Mouse (Mus musculus) lung, adult 18-20 months (tissue): Measurements from ENCODE around the gene Plin3.
"Not testable (repeated sequence)": the region's sequence is repeated elsewhere in the genome, so short reads cannot be mapped to it uniquely, and the experiment has no call there.

Experiments
- DNase-seq, 2 experiments: peaks; one replicate each; pipeline ENCODE4 v3.0.0; 2022; ENCODE audit warnings: mixed read lengths in 2 of 2

The Plin3 gene

DNA sequence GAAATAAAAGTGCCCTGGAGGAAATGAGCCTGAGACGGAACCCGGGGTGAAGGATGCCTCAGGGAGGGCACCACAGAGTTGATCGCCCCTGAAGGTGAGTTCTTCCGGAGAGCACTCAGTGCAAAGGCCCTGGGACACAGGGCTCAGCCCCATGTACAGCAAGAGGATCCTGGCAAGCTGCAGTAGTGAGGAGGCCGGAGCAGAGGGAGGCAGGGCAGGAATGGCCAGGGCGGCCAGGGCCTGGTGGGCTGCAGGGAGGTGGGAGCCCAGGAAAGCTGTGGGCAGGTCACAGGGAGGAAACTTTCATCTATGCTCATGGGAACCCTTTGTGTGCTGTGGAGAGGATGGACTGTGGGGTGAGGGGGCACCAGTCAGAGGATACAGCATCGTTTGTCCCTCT, 19.2 kb downstream of the Plin3 start:
- no peak for DNase-seq

DNA sequence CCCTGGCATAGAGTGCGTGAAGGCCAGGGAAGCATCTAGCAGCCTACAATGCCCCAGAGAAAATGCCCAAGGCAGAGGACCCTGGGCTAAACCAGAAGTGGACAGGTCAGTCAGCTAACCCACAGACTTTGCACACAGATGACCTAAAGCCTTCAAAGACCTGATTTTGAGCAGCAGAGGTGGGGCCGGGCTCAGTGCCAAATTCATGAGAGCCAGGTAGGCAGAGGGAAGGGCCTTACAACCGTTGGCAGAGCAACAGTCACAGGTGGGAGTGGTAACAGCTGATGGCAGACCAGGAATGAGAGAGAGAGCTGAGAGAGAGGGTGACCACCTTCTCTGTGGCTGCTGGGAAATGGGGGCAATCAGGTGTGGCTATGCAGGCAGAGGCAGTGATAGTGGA, 20.0 kb downstream of the Plin3 start:
- peak; percentile 73 to 79 for DNase-seq

DNA sequence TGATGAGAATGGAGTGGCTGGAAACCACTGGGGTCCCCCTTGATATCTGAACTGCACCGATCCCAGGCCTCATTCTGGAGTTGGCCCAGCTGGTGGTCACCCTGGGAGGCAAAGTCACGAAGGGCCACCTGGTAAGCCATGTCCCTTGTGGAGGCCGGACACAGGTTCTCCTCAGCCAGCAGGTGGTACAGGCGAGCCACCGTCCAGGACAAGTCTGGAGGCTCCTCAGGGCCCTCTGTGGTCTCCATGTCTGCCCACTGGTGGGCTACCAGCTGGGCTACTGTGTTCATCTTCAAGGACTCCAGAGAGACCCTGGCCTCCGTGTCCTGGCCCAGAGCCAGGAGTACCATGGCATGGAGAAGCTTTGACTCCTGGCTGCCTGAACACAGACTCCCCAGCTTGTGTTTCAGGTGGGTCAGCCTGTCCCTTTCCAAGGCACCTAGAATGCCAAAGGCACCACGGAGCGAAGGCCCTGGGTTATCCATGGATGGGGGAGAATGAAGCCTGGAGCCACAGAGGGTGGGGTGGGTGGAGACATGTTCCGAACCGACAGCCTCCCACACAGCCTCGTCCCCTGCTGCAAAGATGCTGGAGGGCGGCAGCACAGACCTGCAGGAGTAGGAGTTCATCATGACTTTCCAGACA, 20.9 kb downstream of the Plin3 start:
- DNase-seq, result no peak

DNA sequence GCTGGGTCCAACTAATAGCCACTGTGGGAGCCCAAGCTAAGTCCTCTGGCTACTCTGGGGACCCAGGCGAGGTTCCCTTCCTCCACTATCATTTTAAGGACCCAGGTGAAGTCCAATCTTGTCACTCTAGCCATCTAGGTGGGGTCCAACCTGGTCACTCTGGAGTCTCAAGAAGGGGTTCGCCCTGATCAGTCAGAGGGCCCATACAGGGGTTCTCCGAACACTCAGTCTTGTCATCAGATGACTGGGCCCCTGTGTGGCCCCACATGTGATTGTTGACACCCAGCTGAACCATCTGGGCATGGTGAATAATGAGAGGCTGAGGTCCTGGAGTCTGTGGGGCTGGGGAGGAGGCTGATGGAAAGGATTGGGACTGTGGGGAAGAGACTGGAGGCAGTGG, 22.9 kb downstream of the Plin3 start:
- no peak for DNase-seq

DNA sequence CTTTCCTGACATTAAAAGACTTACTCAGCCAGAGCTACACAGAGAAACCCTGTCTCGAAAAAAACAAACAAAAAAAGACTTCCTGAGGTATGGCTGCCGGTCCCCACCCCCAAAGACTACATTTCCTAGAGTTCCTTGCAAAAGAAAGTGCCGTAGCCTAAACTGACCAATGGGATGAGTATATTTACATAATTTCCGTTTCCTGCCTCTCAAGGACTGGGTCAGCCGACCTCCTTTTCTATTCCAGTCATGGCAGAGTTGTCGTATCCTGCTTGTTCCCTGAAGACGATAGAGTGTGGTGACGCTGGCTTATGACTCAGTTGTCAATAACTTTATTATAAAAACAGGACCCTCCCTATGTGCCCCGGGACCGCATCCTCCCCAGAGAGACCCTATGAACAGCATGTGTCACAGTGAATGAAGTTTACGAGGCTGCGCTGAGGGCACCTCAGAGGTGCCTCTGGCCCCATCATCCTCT, 23.5 kb downstream of the Plin3 start:
- DNase-seq, result peak; percentile 75 to 84

DNA sequence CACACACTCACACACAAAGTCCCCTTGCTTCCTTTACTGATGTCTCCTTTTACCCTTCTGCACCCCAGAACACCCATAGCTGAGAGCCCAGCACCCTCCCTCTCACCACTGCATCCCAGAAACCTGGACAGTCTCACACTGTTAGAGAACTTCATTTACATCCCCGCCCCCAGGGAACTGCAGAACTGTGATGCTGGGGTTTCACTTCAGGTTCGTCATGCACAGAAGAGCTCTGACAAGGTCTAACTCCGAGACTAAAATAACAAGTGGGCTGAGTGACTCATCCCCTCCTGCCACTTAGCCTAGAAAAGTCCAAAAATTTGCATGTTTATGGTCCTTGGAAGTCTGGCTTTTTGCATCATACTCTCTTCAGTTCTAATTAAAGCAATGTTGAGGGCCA, 26.4 kb downstream of the Plin3 start:
- no peak for DNase-seq

DNA sequence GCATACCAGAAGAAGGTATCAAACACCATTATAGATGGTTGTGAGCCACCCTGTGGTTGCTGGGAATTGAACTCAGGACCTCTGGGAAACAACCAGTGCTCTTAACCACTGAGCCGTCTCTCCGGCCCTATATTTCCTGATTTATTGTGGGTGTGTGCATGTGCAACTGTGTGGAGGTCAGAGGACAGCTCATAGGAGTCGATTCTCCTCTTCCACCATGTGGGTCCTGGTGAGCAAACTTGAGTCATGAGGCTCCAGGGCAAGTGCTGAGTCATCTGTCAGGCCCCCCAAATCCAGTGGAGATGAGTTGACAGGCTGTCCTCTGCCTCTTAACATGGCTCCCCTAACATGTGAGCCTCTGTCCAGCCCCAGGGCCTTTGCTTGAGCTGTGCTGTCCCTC, 26.8 kb downstream of the Plin3 start:
- no peak for DNase-seq

DNA sequence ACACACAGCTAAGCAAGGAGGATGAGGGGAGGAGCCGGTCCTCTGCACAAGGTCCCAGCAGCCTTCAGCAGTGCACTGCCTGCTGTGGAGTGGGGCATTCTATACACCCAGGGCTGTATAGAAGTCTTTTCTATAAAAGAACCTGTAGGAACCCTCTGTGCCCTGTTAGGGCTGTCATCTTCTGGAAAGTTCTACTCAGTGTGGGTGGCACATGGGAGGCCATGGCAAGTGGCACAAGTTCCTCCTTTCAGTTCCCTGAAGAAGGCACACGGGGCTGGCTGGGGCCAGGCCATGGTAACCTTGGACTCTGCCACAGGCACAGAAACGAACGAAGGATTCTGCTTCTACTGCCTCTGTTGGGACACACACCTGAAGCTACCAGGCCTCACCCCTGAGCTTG, 27.7 kb downstream of the Plin3 start:
- no peak for DNase-seq

DNA sequence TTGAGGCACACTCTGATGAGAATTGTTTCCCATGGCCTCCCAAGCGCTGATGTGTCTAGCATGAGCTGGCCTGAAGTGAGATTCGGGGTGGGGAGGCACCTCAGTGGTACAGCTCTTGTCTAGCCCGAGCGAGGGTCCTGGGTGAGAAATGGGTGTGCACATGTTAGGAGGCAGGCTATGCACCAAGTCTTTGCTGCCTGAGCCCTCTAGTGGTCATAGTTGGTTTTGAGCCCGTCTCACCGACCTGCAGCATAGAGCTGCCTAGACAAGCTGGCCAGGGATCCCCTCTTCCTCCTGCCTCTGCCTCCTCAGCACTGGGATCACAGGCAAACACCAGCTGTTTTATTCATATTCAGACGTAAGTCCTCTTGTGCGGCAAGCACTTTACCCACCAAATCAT, 28.7 kb downstream of the Plin3 start:
- peak; percentile 79 to 81 for DNase-seq

DNA sequence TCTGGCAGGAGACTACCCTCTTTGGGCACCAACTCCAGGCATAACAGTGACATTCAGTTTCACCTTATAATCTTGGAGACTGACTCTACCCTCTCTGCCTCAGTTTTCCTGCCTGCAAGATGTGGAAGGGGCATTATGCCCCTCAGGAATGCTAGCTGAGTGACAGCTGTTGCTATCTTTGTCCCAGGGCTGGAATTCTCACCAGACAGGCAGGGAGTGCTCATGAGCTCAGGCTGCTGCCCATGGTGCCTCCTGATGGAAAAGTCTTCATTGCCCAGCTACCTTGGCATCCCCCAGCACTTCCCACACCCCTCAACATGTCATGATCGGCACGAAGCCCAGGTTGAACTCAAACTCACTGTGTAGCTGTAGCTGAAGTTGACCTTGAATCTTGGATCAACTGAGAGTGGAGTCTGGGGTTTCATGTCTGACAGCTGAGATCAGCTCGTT, 30.0 kb downstream of the Plin3 start:
- no peak for DNase-seq

DNA sequence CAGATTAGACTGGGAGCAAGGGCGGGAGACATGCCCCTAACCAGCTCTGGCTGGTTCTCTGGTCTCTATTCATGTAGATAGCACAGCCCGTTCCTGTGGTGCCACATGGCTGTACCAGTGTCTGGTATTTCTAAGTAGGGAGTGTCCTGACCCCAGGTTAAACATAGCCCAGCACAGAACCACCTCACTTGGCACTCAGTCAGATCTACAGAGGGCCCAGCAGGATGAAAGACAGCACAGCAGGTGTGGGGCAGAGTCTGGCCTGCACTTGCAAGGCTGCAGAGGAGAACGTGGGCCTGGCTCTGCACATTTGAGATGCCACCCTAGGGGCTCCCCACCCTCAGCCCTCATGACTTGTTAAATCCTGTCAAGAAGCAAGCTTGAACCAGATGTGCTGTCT, 31.5 kb downstream of the Plin3 start:
- DNase-seq, result peak in 1 of 2 experiments; percentile 42

DNA sequence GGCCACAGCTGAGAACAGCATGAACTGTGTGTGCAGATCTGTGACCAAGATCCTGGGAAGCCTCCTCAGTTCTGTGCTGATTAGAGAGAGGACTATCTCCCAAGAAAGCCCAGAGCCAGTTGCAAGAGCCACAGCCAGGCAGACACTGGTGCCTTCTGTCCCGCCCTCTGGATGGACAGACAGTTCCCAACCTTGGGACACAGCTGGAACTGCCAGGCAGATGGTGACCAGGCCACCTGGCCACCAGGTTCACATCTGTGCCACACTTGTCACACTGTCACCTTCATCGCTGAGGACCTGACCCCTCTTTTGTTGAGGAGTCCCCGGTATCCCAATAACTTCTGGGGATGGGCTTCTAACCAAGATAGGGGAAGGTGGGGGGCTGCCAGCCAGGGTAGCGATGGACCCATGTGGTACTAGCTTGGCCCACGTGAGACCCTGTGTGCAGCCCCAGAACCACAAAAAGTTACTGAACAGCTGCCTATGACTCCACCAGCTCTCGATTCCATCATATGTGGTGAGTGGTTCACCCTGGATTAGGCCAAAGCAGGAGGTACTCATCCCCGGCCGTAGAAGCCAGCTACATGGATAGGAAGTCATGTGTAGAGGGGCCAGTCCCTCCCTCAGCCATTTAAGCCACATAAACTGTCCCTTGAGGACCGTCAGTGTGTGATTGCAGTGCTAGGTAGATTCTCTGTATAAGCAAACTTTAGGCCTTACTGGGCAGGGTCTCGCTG, 33.2 kb downstream of the Plin3 start:
- no peak for DNase-seq

DNA sequence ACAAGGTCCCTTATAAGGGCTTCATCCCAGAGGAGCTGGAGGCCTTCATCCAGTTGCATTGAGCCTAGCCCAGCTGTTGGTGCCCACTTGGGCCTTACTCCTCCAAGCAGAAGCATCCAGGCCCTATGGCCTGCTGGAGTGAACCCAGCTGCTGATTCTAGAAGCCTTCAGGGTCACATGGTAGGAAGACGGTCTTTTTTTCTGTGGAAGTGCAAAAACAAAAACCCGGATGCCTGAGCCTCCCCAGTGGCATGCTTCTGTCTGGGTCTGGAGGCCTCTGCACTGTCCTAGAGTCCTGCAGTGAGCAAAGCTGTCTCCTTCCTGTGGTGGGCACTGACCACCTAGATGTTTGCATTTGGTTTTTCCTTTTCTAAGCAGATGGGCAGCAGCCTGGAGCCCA, 33.9 kb downstream of the Plin3 start:
- DNase-seq, result not testable (repeated sequence)

DNA sequence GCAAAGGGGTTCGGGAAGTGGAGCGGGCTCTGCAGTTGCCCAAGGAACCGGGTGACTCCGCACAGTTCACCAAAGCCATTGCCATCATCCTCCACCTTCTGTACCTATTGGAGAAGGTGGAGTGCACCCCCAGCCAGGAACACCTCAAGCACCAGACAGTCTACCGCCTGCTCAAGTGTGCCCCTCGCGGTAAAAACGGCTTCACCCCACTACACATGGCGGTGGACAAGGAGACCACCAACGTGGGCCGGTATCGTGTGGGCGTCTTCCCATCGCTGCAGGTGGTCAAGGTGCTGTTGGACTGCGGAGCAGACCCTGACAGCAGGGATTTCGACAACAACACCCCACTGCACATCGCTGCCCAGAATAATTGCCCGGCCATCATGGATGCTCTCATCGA, 34.4 kb downstream of the Plin3 start:
- not testable (repeated sequence) for DNase-seq

DNA sequence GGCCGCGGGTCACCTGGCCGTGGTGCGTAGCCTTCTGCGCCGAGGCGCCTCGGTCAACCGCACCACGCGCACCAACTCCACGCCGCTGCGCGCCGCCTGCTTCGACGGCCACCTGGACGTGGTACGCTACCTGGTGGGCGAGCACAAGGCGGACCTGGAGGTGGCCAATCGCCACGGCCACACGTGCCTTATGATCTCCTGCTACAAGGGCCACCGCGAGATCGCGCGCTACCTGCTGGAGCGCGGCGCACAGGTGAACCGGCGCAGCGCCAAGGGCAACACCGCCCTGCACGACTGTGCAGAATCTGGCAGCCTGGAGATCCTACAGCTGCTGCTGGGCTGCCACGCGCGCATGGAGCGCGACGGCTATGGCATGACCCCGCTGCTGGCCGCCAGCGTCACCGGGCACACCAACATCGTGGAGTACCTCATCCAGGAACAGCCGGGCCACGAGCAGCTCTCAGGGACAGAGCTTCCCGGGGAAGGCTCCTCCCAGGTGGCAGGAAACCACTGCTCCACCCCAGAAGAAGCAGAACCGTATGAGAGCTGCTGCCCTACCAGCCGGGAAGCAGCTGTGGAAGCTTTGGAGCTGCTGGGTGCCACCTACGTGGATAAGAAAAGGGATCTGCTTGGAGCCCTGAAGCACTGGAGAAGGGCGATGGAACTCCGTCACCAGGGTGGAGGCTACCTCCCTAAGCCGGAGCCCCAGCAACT, 35.3 kb downstream of the Plin3 start:
- DNase-seq, result peak in 1 of 2 experiments; percentile 47

DNA sequence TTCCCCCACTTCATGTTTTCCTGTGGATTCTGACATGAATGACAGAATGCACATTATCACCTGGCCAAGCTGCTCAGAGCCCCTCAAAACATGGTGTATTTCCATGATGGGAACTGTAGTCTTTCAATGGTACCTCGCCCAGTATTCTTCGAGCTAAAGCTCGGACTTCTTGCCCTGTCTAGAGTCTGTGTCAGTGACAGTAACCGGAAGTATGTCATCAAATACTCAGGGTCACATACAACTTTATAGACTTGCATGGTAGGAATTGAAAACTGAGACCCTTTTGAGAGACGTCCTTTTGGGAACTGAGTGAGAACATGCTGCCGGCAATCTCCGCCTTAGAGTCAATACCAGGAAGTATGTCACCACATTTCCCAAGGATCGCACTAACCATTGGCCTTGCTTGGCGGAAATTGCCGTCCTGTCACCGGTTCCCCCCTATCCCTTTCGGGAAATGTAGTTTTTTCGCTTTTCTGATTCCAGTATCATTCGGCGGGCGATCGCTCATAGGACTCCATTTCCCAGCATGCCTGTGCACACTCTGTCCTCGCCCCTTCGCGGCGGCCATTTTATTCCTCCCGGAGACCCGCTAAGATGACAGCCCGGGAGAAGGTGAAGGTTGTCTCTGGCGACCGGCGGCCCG, 36.3 kb downstream of the Plin3 start, which contains the start of gene Fem1a:
Gene Fem1a, plus strand, starts transcription at position 572 of the 643 bp plus-strand sequence.
- peak; percentile 97 for DNase-seq

DNA sequence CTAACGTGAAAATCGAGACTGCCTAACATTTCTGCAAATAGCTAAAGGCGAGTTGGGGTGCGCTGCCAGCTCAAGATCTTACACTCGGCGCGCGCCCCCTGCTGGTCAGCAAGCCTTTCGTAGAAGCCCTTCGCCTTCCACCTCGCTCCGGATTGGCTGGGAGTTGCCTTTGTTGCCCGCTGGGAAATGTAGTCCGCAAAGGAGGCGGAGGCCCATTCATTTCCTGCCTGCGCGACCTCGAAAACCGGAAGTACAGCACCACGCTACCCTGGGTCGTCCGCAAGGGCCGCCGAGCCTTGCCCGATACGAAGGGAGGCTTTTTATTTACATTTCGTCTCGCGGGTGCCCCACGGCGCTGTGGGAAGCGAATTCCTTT, 36.8 kb downstream of the Plin3 start:
- peak; percentile 98 to 99 for DNase-seq

DNA sequence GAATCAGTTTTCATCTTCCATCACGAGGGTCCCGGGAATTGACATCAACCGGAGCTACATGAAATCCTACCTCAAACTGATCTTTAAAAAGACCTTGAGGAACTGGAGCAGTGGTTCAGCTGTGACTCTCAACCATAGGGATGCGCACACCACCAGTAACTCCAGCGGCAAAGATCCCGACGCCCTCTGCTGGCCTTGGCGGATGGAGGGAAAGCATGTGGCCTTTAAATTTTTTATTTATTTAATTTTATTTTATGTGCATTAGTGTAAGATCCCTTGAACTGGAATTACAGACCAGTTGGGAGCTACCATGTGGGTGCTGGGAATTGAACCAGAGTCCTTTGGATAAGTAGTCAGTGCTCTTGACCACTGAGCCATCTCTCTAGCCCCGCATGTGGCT, 37.2 kb downstream of the Plin3 start:
- DNase-seq, result no peak

DNA sequence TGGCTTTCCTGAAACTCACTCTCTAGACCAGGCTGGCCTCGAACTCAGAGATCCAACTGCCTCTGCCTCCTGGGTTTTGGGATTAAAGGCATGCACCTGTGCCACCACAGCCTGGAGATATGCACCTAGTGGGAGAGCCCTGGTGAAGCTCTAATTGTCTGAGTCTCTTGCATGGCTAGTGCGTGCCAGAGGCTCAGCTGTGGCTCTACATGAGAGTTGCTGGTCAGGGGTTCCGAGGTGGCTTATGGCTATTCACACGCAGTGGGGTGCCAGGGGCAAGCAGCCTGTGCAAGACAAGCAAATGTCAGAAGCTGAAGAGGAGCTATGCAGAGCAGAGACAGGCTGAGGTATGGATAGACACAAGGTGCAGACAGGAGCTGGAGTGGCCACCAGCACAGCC, 38.0 kb downstream of the Plin3 start:
- DNase-seq, result no peak

DNA sequence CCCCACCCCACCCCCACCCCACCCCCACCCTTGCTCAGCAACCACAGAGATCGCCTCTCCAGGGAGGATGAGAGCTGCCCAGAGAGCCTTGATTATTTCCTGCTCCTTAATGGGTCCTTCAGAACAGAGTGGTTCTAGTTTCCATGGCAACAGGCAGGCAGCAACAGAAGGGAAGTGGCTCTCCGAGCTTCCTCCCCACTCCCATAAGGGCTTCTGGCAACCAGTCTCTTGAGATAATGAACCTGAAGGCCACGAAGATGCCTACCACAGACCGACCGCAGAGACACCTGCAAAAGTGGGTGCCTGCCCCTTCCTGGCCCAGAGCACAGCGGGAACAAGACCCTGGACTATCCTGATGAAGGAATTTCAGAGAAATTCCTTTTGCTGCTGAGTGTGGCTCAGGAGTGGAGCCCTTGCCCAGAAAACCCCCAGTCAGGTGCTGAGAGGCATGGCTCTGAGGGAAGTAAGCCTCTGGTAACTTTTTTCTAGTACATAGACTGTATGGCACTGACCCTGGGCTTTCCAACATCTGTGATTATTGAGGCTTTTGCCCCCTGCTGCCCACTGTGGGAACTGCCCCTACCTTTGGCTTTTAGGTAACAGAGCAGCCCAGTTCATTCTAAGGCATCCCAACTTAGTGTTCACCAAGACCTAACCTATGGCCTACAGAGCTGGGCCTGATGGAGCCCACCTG, 41.4 kb downstream of the Plin3 start:
- DNase-seq, result peak; percentile 76 to 82

DNA sequence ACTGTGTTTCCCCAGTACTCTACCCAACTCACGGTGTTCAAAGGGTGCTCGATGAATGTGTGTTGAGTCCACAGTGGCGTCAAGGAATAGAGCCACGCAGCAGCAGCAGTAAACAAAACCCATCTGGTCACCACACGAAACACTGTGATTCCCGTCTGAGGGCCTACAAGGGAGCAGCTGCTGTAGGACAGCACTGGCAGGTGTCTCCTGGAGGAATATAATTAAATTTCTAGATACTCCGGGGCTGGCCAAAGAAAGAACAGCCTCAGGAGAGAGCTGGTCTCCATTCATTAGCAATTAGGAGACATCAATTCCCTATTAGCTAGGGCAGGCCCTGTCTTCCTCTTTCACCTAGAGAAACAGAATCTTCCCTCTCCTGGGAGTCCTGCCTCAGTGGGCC, 47.1 kb downstream of the Plin3 start:
- no peak for DNase-seq

DNA sequence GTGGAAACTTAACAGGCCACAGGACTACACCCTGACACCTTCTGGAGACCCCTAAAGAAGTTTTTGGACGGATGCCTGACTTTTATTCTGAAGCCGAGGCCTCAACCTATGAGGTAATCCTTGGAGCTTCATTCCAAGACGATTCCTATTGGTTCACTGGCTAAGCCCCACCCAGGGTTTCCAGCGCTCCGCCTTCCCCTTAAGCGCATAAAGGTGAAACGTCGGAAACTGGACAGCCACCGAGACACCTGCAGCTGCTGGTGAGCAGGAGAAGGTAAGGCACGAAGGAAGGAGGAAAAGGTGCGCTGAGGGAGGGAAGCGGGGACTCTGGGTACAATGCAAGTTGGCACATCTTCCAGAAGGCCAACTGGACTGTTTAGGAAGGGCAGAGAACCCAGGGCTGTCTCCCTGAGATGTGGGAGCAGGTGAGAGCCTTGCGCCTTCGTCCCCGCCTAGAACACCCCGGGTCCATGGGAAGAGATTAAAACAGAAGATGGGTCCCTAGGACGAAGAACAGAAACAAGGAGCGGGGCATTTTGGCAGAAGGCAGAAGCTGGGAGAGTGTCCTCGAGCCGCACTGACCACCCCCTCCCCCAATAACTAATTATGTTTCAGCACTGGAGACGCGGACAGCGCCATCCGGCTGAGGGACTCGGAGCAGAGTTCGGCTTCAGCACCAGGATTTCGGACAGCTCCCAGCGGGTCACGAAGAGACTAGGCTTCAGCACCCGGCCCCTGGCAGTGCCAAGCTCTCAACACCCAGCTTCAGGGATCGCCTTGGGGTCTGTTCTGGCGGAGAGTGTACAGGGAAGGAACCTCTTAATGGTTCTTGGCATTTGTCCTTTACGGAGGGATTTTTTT, 50.9 kb downstream of the Plin3 start:
- peak; percentile 79 to 85 for DNase-seq
